ENCODE assay signal across 13 mouse cellular contexts in the genomic region with DNA sequence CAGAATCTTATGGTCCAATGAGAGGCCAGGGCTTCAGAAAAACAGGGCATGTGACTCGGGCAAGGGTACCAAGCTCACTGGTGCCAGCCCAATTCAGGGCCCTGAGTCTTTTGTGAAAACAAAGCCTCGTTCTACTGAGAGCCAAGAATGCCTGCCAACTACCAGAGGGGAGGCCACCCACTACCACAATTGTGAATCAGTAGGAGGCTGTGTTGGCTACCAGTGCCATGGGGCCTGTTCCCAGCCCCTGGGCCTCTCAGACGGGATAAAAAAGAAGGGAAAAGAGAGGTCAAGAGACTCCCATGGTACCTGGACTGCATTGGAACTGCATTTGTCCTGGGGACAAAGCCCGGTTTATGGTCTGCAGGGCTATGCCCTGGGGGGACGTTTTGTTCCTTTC. TPM values are rescaled to one million over a fixed set of nuclear protein-coding genes. Genes with fewer than 3 reads are reported as not detected.
DNase-seq lines count a peak whose midpoint lies in the region; ATAC-seq lines count a peak whose summit lies in the region.
"Had no signal": no experiment of that assay in that cellular context is flagged by ENCODE, and none has a peak within 500 bp of the region (broad histone marks: within the 10 kb centered on the region; RNA-seq: fewer than 3 reads in every experiment).

No protein-coding gene starts in this region.

- no peak overlapping the region for H3K27ac ChIP-seq in midbrain, embryonic 14.5 days (replicated peaks; ENCODE audit: low read depth, low read length)
- H3K27ac ChIP-seq in midbrain, embryonic 10.5 days (replicated peaks): no peak overlapping the region
- H3K27ac ChIP-seq: heart, embryonic 10.5 days had no signal

- no peaks in the 10 kb centered on the region for H3K4me1 ChIP-seq in midbrain, embryonic 14.5 days (ENCODE audit: control insufficient read depth, insufficient read depth, low read length)
- H3K4me1 ChIP-seq in midbrain, embryonic 10.5 days: peaks cover 10% of the 10 kb centered on the region

- no peaks in the 10 kb centered on the region for H3K9me3 ChIP-seq in midbrain, embryonic 14.5 days (ENCODE audit: control insufficient read depth, low read length)
- H3K9me3 ChIP-seq in midbrain, embryonic 10.5 days (replicated peaks): no peaks in the 10 kb centered on the region
- H3K9me3 ChIP-seq: heart, embryonic 10.5 days had no signal

- peak; percentile 60 for DNase-seq in midbrain, embryonic 14.5 days
- DNase-seq in midbrain, embryonic 10.5 days (ENCODE audit: low spot score): no peak
- peak; percentile 38 to 72 for DNase-seq in frontal cortex, postnatal 14 days (ENCODE audit: low spot score in 2 of 2)
- peak; percentile 47 to 48 for DNase-seq in left cerebral cortex, adult 18-20 months (ENCODE audit: low spot score in 2 of 2)
- DNase-seq in telencephalon, adult 2 months (ENCODE audit: low read depth, low spot score): peak; percentile 57
- DNase-seq in adipocyte (ENCODE audit: low spot score): no peak
- no peak for DNase-seq in thymus, postnatal 36 days
- DNase-seq: kidney, adult 11 months had no signal

- H3K4me2 ChIP-seq in midbrain, embryonic 14.5 days (ENCODE audit: low read length): no peak overlapping the region

- no peaks in the 10 kb centered on the region for H3K36me3 ChIP-seq in midbrain, embryonic 14.5 days (ENCODE audit: control insufficient read depth, insufficient read depth, low read length)
- H3K36me3 ChIP-seq in midbrain, embryonic 10.5 days: no peaks in the 10 kb centered on the region
- H3K36me3 ChIP-seq: heart, embryonic 10.5 days had no signal

- H3K9ac ChIP-seq in midbrain, embryonic 14.5 days (replicated peaks; ENCODE audit: low read length): no peak overlapping the region

- H3K4me3 ChIP-seq in midbrain, embryonic 14.5 days (replicated peaks; ENCODE audit: low read depth, low read length): no peak overlapping the region
- no peak overlapping the region for H3K4me3 ChIP-seq in midbrain, embryonic 10.5 days
- H3K4me3 ChIP-seq: heart, embryonic 10.5 days; myocyte had no signal

- no peaks in the 10 kb centered on the region for H3K27me3 ChIP-seq in midbrain, embryonic 14.5 days (ENCODE audit: control insufficient read depth, insufficient read depth, low read length)
- H3K27me3 ChIP-seq in midbrain, embryonic 10.5 days (ENCODE audit: low read depth, poor library complexity, severe bottlenecking): peaks cover 12% of the 10 kb centered on the region

- 45% methylated on average over 5 of the region's 5 CpGs for WGBS in midbrain, embryonic 14.5 days
- 69% methylated on average over 5 of the region's 5 CpGs for WGBS in midbrain, embryonic 10.5 days

- ATAC-seq in midbrain, embryonic 14.5 days (ENCODE audit: low FRiP score, low TSS enrichment): no peak
- ATAC-seq: activated CD4-positive, CD25-positive, alpha-beta regulatory T cell, adult 4 months; lung, postnatal 0 days had no signal

RNA-seq across cellular contexts. Expression of gene 2310022B05Rik, which starts 41.9 kb away (rescaled TPM):
- 29.0 and 31.7 TPM in 2 replicates for polyA plus RNA-seq in midbrain, embryonic 14.5 days (2014; fragmentation: Nextera tagmentation; extraction: Ambion mirVana)
- polyA plus RNA-seq in midbrain, embryonic 10.5 days (2016; fragmentation: Nextera tagmentation; extraction: Ambion mirVana): 17.5 and 17.7 TPM in 2 replicates
- 10 to 100 TPM; 56.4 to 66.5 TPM for total RNA-seq in left cerebral cortex, adult 18-20 months (2021)

RNA-seq across cellular contexts. Expression of gene Capn9, which starts 45.3 kb away (rescaled TPM):
- polyA plus RNA-seq in midbrain, embryonic 14.5 days (2014; fragmentation: Nextera tagmentation; extraction: Ambion mirVana): 0.09 and 0.15 TPM in 2 replicates
- polyA plus RNA-seq in midbrain, embryonic 10.5 days (2016; fragmentation: Nextera tagmentation; extraction: Ambion mirVana): not detected in 2 replicates
- total RNA-seq in left cerebral cortex, adult 18-20 months (2021): not detected
- polyA plus RNA-seq: activated CD4-positive, CD25-positive, alpha-beta regulatory T cell, adult 4 months; heart, embryonic 10.5 days; limb, embryonic 11.5 days had no signal

RNA-seq across cellular contexts. Expression of gene Agt, which starts 51.7 kb away (rescaled TPM):
- polyA plus RNA-seq in midbrain, embryonic 14.5 days (2014; fragmentation: Nextera tagmentation; extraction: Ambion mirVana): 0.25 and 0.26 TPM in 2 replicates
- polyA plus RNA-seq in midbrain, embryonic 10.5 days (2016; fragmentation: Nextera tagmentation; extraction: Ambion mirVana): not detected in 2 replicates
- total RNA-seq in left cerebral cortex, adult 18-20 months (2021): 10 to 100 TPM; 13.2 to 14.8 TPM
- polyA plus RNA-seq: activated CD4-positive, CD25-positive, alpha-beta regulatory T cell, adult 4 months; limb, embryonic 11.5 days had no signal

Comparison
In these comparisons a context has a peak if more than half of its experiments do, and no peak if none do; other contexts are left out.
1. DNase-seq: peak in midbrain, embryonic 14.5 days (single experiment), frontal cortex, postnatal 14 days (2 of 2), left cerebral cortex, adult 18-20 months (2 of 2) and telencephalon, adult 2 months (single experiment); none in midbrain, embryonic 10.5 days (single experiment), adipocyte (single experiment) and thymus, postnatal 36 days (0 of 2).